Mouse (Mus musculus) cerebellum, postnatal 25 days (tissue): ENCODE results near the gene Cct3.
"Not testable (repeated sequence)": the region's sequence is repeated elsewhere in the genome, so short reads cannot be mapped to it uniquely, and the experiment has no call there.

Source experiments
- DNase-seq, 2 experiments: peaks; one replicate each; pipeline ENCODE4 v3.0.0; 2021; ENCODE audit warnings: mixed read lengths in 2 of 2

The Cct3 gene

DNA sequence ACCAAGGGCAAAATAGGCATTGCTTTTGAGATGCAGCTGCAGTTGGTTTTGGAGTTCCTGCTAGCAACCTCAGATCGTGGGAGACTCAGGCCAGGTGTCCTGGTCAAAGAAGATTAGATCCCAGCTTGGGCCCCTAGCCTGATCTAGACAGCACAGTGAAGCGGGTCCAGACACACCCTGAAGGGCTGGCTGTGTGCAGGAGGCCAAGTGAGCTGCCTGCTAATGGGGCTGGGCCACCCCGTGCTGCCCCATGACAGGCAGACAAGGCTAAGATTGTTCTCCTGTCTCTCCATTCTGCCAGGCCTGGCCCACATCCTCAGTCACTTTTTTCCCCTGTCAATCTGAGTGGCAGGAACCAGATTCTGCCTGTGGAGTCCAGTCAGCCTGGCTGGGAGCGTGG lies 66.8 kb downstream of the Cct3 start:
- no peak for DNase-seq

DNA sequence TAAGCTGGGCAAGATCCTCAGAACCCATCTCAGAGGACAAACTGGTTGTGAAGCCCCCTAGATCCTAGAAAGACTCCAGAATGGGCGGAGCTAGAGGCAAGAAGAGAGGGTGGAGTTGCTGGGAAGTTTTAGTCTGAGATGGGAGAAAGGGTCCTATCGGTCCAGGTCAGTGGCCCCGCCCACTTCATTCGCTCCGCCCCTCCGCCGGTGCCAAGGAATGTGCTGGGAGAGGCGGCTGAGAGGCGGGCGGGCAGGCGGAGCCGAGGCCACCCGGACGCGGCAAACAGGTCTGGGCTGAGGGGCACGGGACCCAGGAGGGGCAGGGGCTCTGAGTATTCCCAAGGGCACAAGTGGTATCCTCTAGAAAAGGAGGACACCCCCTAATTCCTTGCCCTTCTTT lies 67.4 kb downstream of the Cct3 start, which contains the start of gene Paqr6:
Paqr6 (plus strand) TSS at position 248 of the 400 bp plus-strand sequence.
- DNase-seq: peak in 1 of 2 experiments; percentile 58

DNA sequence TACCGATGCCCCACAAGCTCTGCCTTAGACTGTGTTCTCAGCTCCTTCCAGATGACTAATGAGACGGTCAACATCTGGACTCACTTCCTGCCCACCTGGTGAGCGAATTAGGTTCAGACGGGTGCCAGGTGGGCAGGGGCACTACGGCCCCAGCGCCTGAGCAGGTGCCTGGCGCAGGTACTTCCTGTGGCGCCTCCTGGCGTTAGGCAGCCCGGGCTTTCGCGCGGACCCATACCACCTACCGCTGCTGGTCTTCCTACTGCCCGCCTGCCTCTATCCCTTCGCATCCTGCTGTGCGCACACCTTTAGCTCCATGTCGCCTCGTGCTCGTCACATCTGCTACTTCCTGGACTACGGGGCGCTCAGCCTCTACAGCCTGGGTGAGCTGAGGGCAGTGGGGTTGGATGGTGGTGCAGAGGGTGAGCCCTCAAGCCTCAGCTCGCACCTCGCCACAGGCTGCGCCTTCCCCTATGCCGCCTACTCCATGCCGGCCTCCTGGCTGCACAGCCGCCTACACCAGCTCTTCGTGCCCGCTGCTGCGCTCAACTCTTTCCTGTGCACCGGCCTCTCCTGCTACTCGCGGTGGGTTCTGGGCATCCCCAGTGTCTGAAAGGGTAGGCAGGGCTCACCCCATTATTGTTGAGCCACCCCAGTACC lies 68.9 kb downstream of the Cct3 start:
- DNase-seq: no peak

DNA sequence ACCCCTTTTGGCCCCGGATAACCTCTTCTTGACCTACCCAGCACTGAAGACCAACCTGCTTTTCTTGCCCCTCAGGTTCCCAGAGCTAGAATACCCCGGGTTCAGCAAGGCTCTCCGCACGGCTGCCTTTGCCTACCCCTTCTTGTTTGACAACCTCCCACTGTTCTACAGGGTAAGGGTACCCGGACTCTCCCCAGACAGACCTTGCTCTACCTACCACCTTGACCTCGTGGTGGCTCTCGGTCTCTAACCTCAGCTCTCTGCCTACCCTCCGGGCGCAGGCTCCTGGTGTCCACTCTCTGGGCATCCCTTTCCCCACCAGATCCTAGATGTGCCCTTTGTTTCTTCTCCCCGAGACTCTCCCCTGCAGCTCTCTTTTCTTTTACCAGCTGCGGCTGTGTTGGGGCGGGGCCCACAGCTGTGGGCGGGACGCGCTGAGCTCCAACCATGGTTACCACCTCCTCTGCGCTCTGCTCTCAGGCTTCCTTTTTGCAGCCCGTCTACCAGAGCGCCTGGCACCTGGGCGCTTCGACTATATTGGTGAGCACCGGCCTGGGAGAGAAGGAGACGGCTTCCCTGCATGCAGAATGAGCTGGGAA lies 70.0 kb downstream of the Cct3 start:
- DNase-seq: not testable (repeated sequence)

DNA sequence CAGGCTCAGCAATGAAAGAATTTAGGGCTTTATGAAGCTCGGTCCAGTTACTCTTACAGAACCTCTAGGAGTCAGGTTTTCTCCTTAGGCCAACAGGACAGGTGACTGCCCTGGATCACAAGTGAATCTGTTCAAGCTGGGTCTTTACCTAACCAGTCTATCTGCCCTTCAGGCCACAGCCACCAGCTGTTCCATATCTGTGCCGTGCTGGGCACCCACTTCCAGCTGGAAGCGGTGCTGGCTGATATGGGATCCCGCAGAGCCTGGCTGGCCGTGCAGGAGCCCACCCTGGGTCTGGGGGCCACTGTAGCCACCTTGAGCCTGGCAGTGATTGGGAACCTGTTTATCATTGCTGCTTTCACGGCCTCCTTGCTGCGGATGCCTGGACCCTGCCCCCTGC lies 70.6 kb downstream of the Cct3 start:
- not testable (repeated sequence) for DNase-seq

DNA sequence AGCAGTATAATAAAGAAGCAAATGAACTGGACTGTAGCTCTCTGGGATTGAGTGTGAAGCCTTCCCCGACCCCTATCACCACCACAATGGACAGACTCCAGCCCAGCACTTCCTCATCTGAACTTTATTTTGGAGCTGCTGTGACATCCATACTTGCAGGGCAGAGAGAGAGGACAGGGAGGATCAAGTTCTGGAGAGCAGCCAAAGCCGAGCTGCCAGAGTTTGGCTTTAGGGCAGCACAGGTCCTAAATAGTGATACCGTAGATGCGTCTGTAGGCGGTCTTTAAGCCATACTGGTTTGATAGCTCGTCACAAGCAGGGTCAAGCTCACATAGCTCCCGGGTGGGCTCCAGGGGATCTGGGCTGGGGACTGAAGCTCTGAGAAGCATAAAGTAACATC lies 71.6 kb downstream of the Cct3 start:
- DNase-seq: not testable (repeated sequence)
